25 mouse cellular contexts compared by ENCODE assay signal in the genomic region with DNA sequence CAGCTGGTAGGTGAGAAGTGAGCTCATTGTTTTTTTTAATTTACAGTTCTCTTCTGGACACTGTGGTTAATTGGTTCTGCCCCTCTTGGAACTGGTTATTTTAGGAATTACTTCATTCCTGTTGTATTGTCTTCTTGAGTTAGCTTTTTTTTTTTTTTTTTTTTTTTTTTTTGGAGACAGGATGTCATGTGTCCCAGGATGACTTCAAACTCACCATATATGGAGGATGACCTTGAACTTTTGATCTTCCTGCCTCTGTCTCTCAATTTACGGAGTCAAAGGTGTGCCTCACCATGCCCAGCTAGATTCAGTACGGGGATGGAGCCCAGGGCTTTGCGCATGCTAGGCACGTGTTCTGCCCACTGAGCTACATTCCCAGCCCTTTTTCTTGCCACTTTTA. TPM values are rescaled to one million over a fixed set of nuclear protein-coding genes. Genes with fewer than 3 reads are reported as not detected.
DNase-seq lines count a peak whose midpoint lies in the region; ATAC-seq and TF ChIP-seq lines count a peak whose summit lies in the region.
"Had no signal": no experiment of that assay in that cellular context is flagged by ENCODE, and none has a peak within 500 bp of the region (broad histone marks: within the 10 kb centered on the region; RNA-seq: fewer than 3 reads in every experiment).

No protein-coding gene starts in this region.

- 0 out of 2 replicates have a peak, but pooled peaks cover 3% of the 10 kb centered on the region for H3K9me3 ChIP-seq in embryonic facial prominence, embryonic 14.5 days (ENCODE audit: control insufficient read depth, low read length)
- no peaks in the 10 kb centered on the region for H3K9me3 ChIP-seq in embryonic facial prominence, embryonic 10.5 days
- H3K9me3 ChIP-seq in megakaryocyte, embryonic 14.5 days = peaks cover 6% of the 10 kb centered on the region
- H3K9me3 ChIP-seq: embryonic facial prominence, embryonic 15.5 days; forebrain, embryonic 10.5 days; G1E; heart, embryonic 13.5 days; hindbrain, embryonic 15.5 days had no signal

- H3K4me3 ChIP-seq in embryonic facial prominence, embryonic 14.5 days (ENCODE audit: low read depth, low read length) = no peak overlapping the region
- no peak overlapping the region for H3K4me3 ChIP-seq in embryonic facial prominence, embryonic 10.5 days
- peak overlapping the region; percentile 62 for H3K4me3 ChIP-seq in megakaryocyte, embryonic 14.5 days (replicated peaks)
- no peak overlapping the region for H3K4me3 ChIP-seq in bone marrow macrophage, adult 2 months (ENCODE audit: insufficient read depth, low read length)
- H3K4me3 ChIP-seq: embryonic facial prominence, embryonic 15.5 days; erythroblast, embryonic 14.5 days; forebrain, embryonic 10.5 days; heart, embryonic 13.5 days; hindbrain, embryonic 15.5 days had no signal

- DNase-seq in embryonic facial prominence, embryonic 14.5 days (ENCODE audit: low spot score) = peak; percentile 11
- no peak for DNase-seq in embryonic facial prominence, embryonic 10.5 days (ENCODE audit: low spot score)
- no peak for DNase-seq in right cerebral cortex, adult 2 months (ENCODE audit: low spot score in 2 of 2)
- DNase-seq: adrenal gland, adult 2 months; adrenal gland, postnatal 36 days; cerebellum, adult 11-12 months; cerebellum, adult 9-10 months; cerebellum, postnatal 25 days; gastrocnemius, postnatal 36 days; heart, postnatal 36 days had no signal

- WGBS in embryonic facial prominence, embryonic 14.5 days = 80% methylated on average over 4 of the region's 4 CpGs
- WGBS in embryonic facial prominence, embryonic 10.5 days = 77% methylated on average over 4 of the region's 4 CpGs

- no peak overlapping the region for H3K9ac ChIP-seq in embryonic facial prominence, embryonic 14.5 days (ENCODE audit: low read depth, low read length)
- H3K9ac ChIP-seq: embryonic facial prominence, embryonic 15.5 days; heart, embryonic 13.5 days; hindbrain, embryonic 15.5 days had no signal

- H3K27ac ChIP-seq in embryonic facial prominence, embryonic 14.5 days (replicated peaks; ENCODE audit: low read depth, low read length) = no peak overlapping the region
- H3K27ac ChIP-seq in embryonic facial prominence, embryonic 10.5 days (replicated peaks) = no peak overlapping the region
- H3K27ac ChIP-seq in bone marrow macrophage, adult 2 months (ENCODE audit: insufficient read depth, low read depth, low read length) = peak overlapping the region; percentile 65
- H3K27ac ChIP-seq: embryonic facial prominence, embryonic 15.5 days; forebrain, embryonic 10.5 days; heart, embryonic 13.5 days; hindbrain, embryonic 15.5 days had no signal

- TF ChIP-seq POLR2A in bone marrow macrophage, adult 2 months (IDR thresholded peaks at IDR 0.05; ENCODE audit: borderline replicate concordance, low read depth, low read length) = no peak

- no peaks in the 10 kb centered on the region for H3K27me3 ChIP-seq in embryonic facial prominence, embryonic 14.5 days (replicated peaks; ENCODE audit: control insufficient read depth, insufficient read depth, low read length)
- H3K27me3 ChIP-seq in embryonic facial prominence, embryonic 10.5 days (replicated peaks; ENCODE audit: low read depth, poor library complexity, severe bottlenecking) = no peaks in the 10 kb centered on the region
- H3K27me3 ChIP-seq in megakaryocyte, embryonic 14.5 days (replicated peaks) = peaks cover 2% of the 10 kb centered on the region
- H3K27me3 ChIP-seq: embryonic facial prominence, embryonic 15.5 days; heart, embryonic 13.5 days; hindbrain, embryonic 15.5 days had no signal

- peaks cover 10% of the 10 kb centered on the region; the same call in 1 of the 2 replicates for H3K4me1 ChIP-seq in embryonic facial prominence, embryonic 14.5 days (ENCODE audit: control insufficient read depth, insufficient read depth, low read length)
- H3K4me1 ChIP-seq in embryonic facial prominence, embryonic 10.5 days = peaks cover 22% of the 10 kb centered on the region
- peaks cover 57% of the 10 kb centered on the region for H3K4me1 ChIP-seq in megakaryocyte, embryonic 14.5 days
- H3K4me1 ChIP-seq in bone marrow macrophage, adult 2 months (ENCODE audit: control insufficient read depth, insufficient read depth, low read length) = peaks cover 43% of the 10 kb centered on the region

- no peak for ATAC-seq in embryonic facial prominence, embryonic 14.5 days (ENCODE audit: low read depth)
- ATAC-seq in megakaryocyte, adult 5-6 weeks (ENCODE audit: poor library complexity, severe bottlenecking) = no peak
- no peak for ATAC-seq in frontal cortex, adult (ENCODE audit: low TSS enrichment)
- ATAC-seq: forebrain, embryonic 14.5 days; intestine, embryonic 16.5 days had no signal

- H3K36me3 ChIP-seq in embryonic facial prominence, embryonic 14.5 days (ENCODE audit: control insufficient read depth, insufficient read depth, low read length) = no peaks in the 10 kb centered on the region
- no peaks in the 10 kb centered on the region for H3K36me3 ChIP-seq in embryonic facial prominence, embryonic 10.5 days (replicated peaks)
- H3K36me3 ChIP-seq in megakaryocyte, embryonic 14.5 days (replicated peaks; ENCODE audit: low read length) = no peaks in the 10 kb centered on the region
- H3K36me3 ChIP-seq: embryonic facial prominence, embryonic 15.5 days; forebrain, embryonic 10.5 days; G1E; heart, embryonic 13.5 days; hindbrain, embryonic 15.5 days had no signal

- TF ChIP-seq CTCF in bone marrow macrophage, adult 2 months (IDR thresholded peaks at IDR 0.05; ENCODE audit: low read depth, low read length) = no peak

- no peak overlapping the region for H3K4me2 ChIP-seq in embryonic facial prominence, embryonic 14.5 days (ENCODE audit: low read depth, low read length)
- H3K4me2 ChIP-seq: embryonic facial prominence, embryonic 15.5 days; heart, embryonic 13.5 days; hindbrain, embryonic 15.5 days had no signal

RNA-seq across cellular contexts. Expression of gene Xylt2, which starts 4.3 kb away (rescaled TPM):
- polyA plus RNA-seq in embryonic facial prominence, embryonic 14.5 days (2014; fragmentation: Nextera tagmentation; extraction: Ambion mirVana) = 22.5 and 29.1 TPM in 2 replicates
- 15.1 and 16.3 TPM in 2 replicates for polyA plus RNA-seq in embryonic facial prominence, embryonic 10.5 days (2016; fragmentation: Nextera tagmentation; extraction: Ambion mirVana)
- 5.2 and 18.2 TPM in 2 replicates for polyA plus RNA-seq in megakaryocyte, embryonic 14.5 days (2012; ENCODE audit: insufficient read depth, low replicate concordance)
- total RNA-seq in megakaryocyte, adult 5-6 weeks (2015) = 2.3 and 2.9 TPM in 2 replicates
- 4.3 and 8.1 TPM in 2 replicates for total RNA-seq in megakaryocyte, adult 5-6 weeks (2017)
- 186 and 188 TPM in 2 replicates for polyA plus RNA-seq in bone marrow macrophage, adult 2 months (2012; ENCODE audit: insufficient read depth, insufficient read length, missing spikeins)

RNA-seq across cellular contexts. Expression of gene Gm11541, which starts 22.7 kb away (rescaled TPM):
- 0.51 and 0.85 TPM in 2 replicates for polyA plus RNA-seq in embryonic facial prominence, embryonic 14.5 days (2014; fragmentation: Nextera tagmentation; extraction: Ambion mirVana)
- polyA plus RNA-seq in embryonic facial prominence, embryonic 10.5 days (2016; fragmentation: Nextera tagmentation; extraction: Ambion mirVana) = not detected in 2 replicates
- not detected in 2 replicates for polyA plus RNA-seq in megakaryocyte, embryonic 14.5 days (2012; ENCODE audit: insufficient read depth, low replicate concordance)
- not detected in 2 replicates for total RNA-seq in megakaryocyte, adult 5-6 weeks (2015)
- not detected in 2 replicates for total RNA-seq in megakaryocyte, adult 5-6 weeks (2017)
- polyA plus RNA-seq in bone marrow macrophage, adult 2 months (2012; ENCODE audit: insufficient read depth, insufficient read length, missing spikeins) = not detected in 2 replicates
- total RNA-seq: adrenal gland, adult 2 months; adrenal gland, postnatal 36 days; gastrocnemius, adult 8-10 months; gastrocnemius, postnatal 36 days; heart, adult 8-10 months; heart, postnatal 36 days had no signal
- polyA plus RNA-seq: adrenal gland, adult 2 months; C2C12; erythroblast, embryonic 14.5 days; forebrain, embryonic 10.5 days; forebrain, embryonic 14.5 days; G1E; heart, embryonic 13.5 days had no signal

RNA-seq across cellular contexts. Expression of gene Eme1, which starts 27.9 kb away (rescaled TPM):
- polyA plus RNA-seq in embryonic facial prominence, embryonic 14.5 days (2014; fragmentation: Nextera tagmentation; extraction: Ambion mirVana) = 12.6 and 16.9 TPM in 2 replicates
- polyA plus RNA-seq in embryonic facial prominence, embryonic 10.5 days (2016; fragmentation: Nextera tagmentation; extraction: Ambion mirVana) = 58.6 and 59.4 TPM in 2 replicates
- 6.0 and 9.3 TPM in 2 replicates for polyA plus RNA-seq in megakaryocyte, embryonic 14.5 days (2012; ENCODE audit: insufficient read depth, low replicate concordance)
- 4.9 and 6.7 TPM in 2 replicates for total RNA-seq in megakaryocyte, adult 5-6 weeks (2015)
- 20.2 and 28.4 TPM in 2 replicates for total RNA-seq in megakaryocyte, adult 5-6 weeks (2017)
- 4.1 and 7.5 TPM in 2 replicates for polyA plus RNA-seq in bone marrow macrophage, adult 2 months (2012; ENCODE audit: insufficient read depth, insufficient read length, missing spikeins)
- total RNA-seq: gastrocnemius, adult 8-10 months had no signal

RNA-seq across cellular contexts. Expression of gene Mrpl27, which starts 28.1 kb away (rescaled TPM):
- 98.3 and 105 TPM in 2 replicates for polyA plus RNA-seq in embryonic facial prominence, embryonic 14.5 days (2014; fragmentation: Nextera tagmentation; extraction: Ambion mirVana)
- 141 and 153 TPM in 2 replicates for polyA plus RNA-seq in embryonic facial prominence, embryonic 10.5 days (2016; fragmentation: Nextera tagmentation; extraction: Ambion mirVana)
- 5.8 and 93.0 TPM in 2 replicates for polyA plus RNA-seq in megakaryocyte, embryonic 14.5 days (2012; ENCODE audit: insufficient read depth, low replicate concordance)
- 38.0 and 49.5 TPM in 2 replicates for total RNA-seq in megakaryocyte, adult 5-6 weeks (2015)
- 39.0 and 45.9 TPM in 2 replicates for total RNA-seq in megakaryocyte, adult 5-6 weeks (2017)
- polyA plus RNA-seq in bone marrow macrophage, adult 2 months (2012; ENCODE audit: insufficient read depth, insufficient read length, missing spikeins) = 65.1 and 74.4 TPM in 2 replicates

RNA-seq across cellular contexts. Expression of gene Lrrc59, which starts 52.1 kb away (rescaled TPM):
- 205 and 210 TPM in 2 replicates for polyA plus RNA-seq in embryonic facial prominence, embryonic 14.5 days (2014; fragmentation: Nextera tagmentation; extraction: Ambion mirVana)
- polyA plus RNA-seq in embryonic facial prominence, embryonic 10.5 days (2016; fragmentation: Nextera tagmentation; extraction: Ambion mirVana) = 258 and 280 TPM in 2 replicates
- 85.5 and 96.0 TPM in 2 replicates for polyA plus RNA-seq in megakaryocyte, embryonic 14.5 days (2012; ENCODE audit: insufficient read depth, low replicate concordance)
- 48.5 and 48.9 TPM in 2 replicates for total RNA-seq in megakaryocyte, adult 5-6 weeks (2015)
- 79.1 and 81.3 TPM in 2 replicates for total RNA-seq in megakaryocyte, adult 5-6 weeks (2017)
- polyA plus RNA-seq in bone marrow macrophage, adult 2 months (2012; ENCODE audit: insufficient read depth, insufficient read length, missing spikeins) = 48.9 and 57.6 TPM in 2 replicates
